Mouse (Mus musculus): ENCODE results near the gene Cracr2b.

- TF ChIP-seq CTCF (IDR thresholded peaks at IDR 0.05; ENCODE audit: control insufficient read depth, insufficient read depth, insufficient read length) = no peak
- TF ChIP-seq MYOG (IDR thresholded peaks at IDR 0.05; ENCODE audit: control insufficient read depth, extremely low read depth, insufficient read length) = no peak
These were observed 21.1 kb upstream of the Cracr2b start for GRCm38 (mm10) chr7:141439811-141440210.

Measured in C2C12 (cell line).